Mouse (Mus musculus): Measurements from ENCODE around the gene Gtsf1l. TPM values are rescaled to one million over a fixed set of nuclear protein-coding genes. Genes with fewer than 3 reads are reported as not detected.

Gene Gtsf1l
- polyA plus RNA-seq, 1 experiment = not detected

DNA sequence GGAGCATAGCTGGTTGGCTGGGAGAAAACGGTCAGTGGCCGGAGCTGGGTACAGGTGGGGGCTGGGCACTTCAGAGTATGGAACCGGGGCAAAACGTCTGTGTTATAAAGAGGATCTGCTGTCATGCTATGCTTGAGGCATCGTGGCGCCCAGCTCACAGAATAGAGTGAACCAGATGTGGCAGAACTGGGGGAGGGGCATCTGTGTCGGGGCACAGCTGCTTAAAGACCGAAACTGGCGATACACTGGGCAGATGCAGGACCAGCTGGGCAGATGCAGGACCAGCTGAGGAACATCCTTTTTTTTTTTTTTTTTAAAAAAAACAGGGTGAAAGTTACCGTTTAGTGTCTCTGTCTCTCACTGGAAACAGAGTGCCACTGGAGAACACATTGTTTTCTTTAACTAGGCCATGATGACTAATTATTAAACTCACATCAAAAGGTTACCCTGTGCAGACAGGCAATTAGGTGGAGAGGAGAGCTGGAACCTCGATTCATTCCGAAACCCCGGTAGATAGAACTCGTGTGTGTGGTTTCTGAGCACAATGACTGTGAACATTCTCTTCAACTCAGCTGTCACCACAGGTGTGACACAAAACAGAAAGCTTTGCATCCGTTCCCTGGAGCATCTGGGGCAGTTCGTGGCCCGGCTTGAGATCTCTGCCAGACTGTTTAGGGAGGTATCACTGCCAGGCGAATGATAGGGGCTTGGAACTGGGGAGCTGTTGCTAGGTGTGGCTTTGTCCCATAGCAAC, 15.4 kb upstream of the Gtsf1l start:
- H3K27me3 ChIP-seq (ENCODE audit: control insufficient read depth, insufficient read depth, low read length) = no peaks in the 10 kb centered on the region
- H3K27ac ChIP-seq (ENCODE audit: control insufficient read depth, insufficient read depth, low read length) = no peak overlapping the region; the same call in 1 of the 2 replicates
- peaks cover 23% of the 10 kb centered on the region for H3K4me1 ChIP-seq (replicated peaks; ENCODE audit: control insufficient read depth, insufficient read depth, low read length)
- DNase-seq = peak; percentile 68
- no peaks in the 10 kb centered on the region for H3K36me3 ChIP-seq (ENCODE audit: control insufficient read depth, insufficient read depth, low read length)
- 20% methylated on average over 18 of the region's 18 CpGs for WGBS
- TF ChIP-seq CTCF (IDR thresholded peaks at IDR 0.05; ENCODE audit: borderline replicate concordance, control insufficient read depth, extremely low read depth, insufficient read depth, low read length, poor library complexity) (no peak), POLR2A (IDR thresholded peaks at IDR 0.05; ENCODE audit: control insufficient read depth, extremely low read depth, insufficient read depth, low read length, poor library complexity) (no peak)
- H3K4me3 ChIP-seq (ENCODE audit: control insufficient read depth, insufficient read depth, low read length) = no peak overlapping the region

- DNase-seq = no peak
Measured at GRCm38 (mm10) chr2:163102216-163102615, 14.6 kb upstream of the Gtsf1l start.

GRCm38 (mm10) chr2:163101646-163102203, 14.1 kb upstream of the Gtsf1l start:
- no peak overlapping the region for H3K27ac ChIP-seq (ENCODE audit: control insufficient read depth, insufficient read depth, low read length)
- no peak overlapping the region for H3K4me3 ChIP-seq (ENCODE audit: control insufficient read depth, insufficient read depth, low read length)
- peaks cover 23% of the 10 kb centered on the region for H3K4me1 ChIP-seq (replicated peaks; ENCODE audit: control insufficient read depth, insufficient read depth, low read length)
- H3K36me3 ChIP-seq (ENCODE audit: control insufficient read depth, insufficient read depth, low read length) = no peaks in the 10 kb centered on the region
- H3K27me3 ChIP-seq (ENCODE audit: control insufficient read depth, insufficient read depth, low read length) = no peaks in the 10 kb centered on the region
- WGBS = 15% methylated on average over 10 of the region's 10 CpGs
- peak; percentile 76 for DNase-seq
- no peak for TF ChIP-seq POLR2A (IDR thresholded peaks at IDR 0.05; ENCODE audit: control insufficient read depth, extremely low read depth, insufficient read depth, low read length, poor library complexity)
- TF ChIP-seq CTCF (IDR thresholded peaks at IDR 0.05; ENCODE audit: borderline replicate concordance, control insufficient read depth, extremely low read depth, insufficient read depth, low read length, poor library complexity) = peak; percentile 88

More at GRCm38 (mm10) chr2:163102216-163102615, 14.6 kb upstream of the Gtsf1l start:
- Histone ChIP-seq H3K36me3 (ENCODE audit: control insufficient read depth, insufficient read depth, low read length) (no peaks in the 10 kb centered on the region), H3K4me3 (ENCODE audit: control insufficient read depth, insufficient read depth, low read length) (no peak overlapping the region), H3K4me1 (replicated peaks; ENCODE audit: control insufficient read depth, insufficient read depth, low read length) (peaks cover 23% of the 10 kb centered on the region), H3K27me3 (ENCODE audit: control insufficient read depth, insufficient read depth, low read length) (no peaks in the 10 kb centered on the region), H3K27ac (ENCODE audit: control insufficient read depth, insufficient read depth, low read length) (no peak overlapping the region)
- WGBS = 69% methylated on average over 7 of the region's 7 CpGs
- no peak for TF ChIP-seq CTCF (IDR thresholded peaks at IDR 0.05; ENCODE audit: borderline replicate concordance, control insufficient read depth, extremely low read depth, insufficient read depth, low read length, poor library complexity)
- TF ChIP-seq POLR2A (IDR thresholded peaks at IDR 0.05; ENCODE audit: control insufficient read depth, extremely low read depth, insufficient read depth, low read length, poor library complexity) = no peak

- WGBS = 62% methylated on average over 5 of the region's 5 CpGs
- no peak for DNase-seq
- Histone ChIP-seq H3K4me3 (ENCODE audit: control insufficient read depth, insufficient read depth, low read length) (no peak overlapping the region), H3K27me3 (ENCODE audit: control insufficient read depth, insufficient read depth, low read length) (no peaks in the 10 kb centered on the region), H3K36me3 (ENCODE audit: control insufficient read depth, insufficient read depth, low read length) (no peaks in the 10 kb centered on the region), H3K4me1 (replicated peaks; ENCODE audit: control insufficient read depth, insufficient read depth, low read length) (peaks cover 23% of the 10 kb centered on the region), H3K27ac (ENCODE audit: control insufficient read depth, insufficient read depth, low read length) (no peak overlapping the region)
- TF ChIP-seq CTCF (IDR thresholded peaks at IDR 0.05; ENCODE audit: borderline replicate concordance, control insufficient read depth, extremely low read depth, insufficient read depth, low read length, poor library complexity) = no peak
- TF ChIP-seq POLR2A (IDR thresholded peaks at IDR 0.05; ENCODE audit: control insufficient read depth, extremely low read depth, insufficient read depth, low read length, poor library complexity) = no peak
Measured at GRCm38 (mm10) chr2:163100551-163100950, 12.9 kb upstream of the Gtsf1l start.

GRCm38 (mm10) chr2:163099919-163100318, 12.3 kb upstream of the Gtsf1l start:
- Histone ChIP-seq H3K4me1 (replicated peaks; ENCODE audit: control insufficient read depth, insufficient read depth, low read length) (peaks cover 23% of the 10 kb centered on the region), H3K4me3 (ENCODE audit: control insufficient read depth, insufficient read depth, low read length) (no peak overlapping the region), H3K27me3 (ENCODE audit: control insufficient read depth, insufficient read depth, low read length) (no peaks in the 10 kb centered on the region), H3K27ac (ENCODE audit: control insufficient read depth, insufficient read depth, low read length) (no peak overlapping the region), H3K36me3 (ENCODE audit: control insufficient read depth, insufficient read depth, low read length) (no peaks in the 10 kb centered on the region)
- DNase-seq = no peak
- WGBS = 29% methylated on average over 8 of the region's 8 CpGs
- TF ChIP-seq POLR2A (IDR thresholded peaks at IDR 0.05; ENCODE audit: control insufficient read depth, extremely low read depth, insufficient read depth, low read length, poor library complexity) (no peak), CTCF (IDR thresholded peaks at IDR 0.05; ENCODE audit: borderline replicate concordance, control insufficient read depth, extremely low read depth, insufficient read depth, low read length, poor library complexity) (no peak)

DNA sequence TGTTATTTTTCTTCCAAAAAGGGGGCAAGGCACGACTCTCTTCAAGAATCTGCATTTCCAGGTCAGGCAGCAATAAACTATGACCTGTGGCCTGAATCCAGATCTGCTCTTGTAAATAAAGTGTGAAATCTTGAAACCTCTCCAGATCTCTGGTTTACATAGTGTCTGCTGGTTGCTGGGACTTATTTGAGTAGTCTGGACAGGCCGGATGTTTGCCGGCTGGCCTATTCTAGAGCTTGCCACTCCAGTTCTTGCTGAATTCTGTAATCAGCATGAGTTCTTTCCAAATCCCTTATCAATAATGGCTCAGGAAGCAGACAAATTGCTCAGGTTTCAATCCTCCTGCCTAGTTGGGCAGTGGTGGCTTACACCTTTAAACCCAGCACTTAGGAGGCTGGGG, 8.1 kb upstream of the Gtsf1l start:
- 94% methylated on average over 3 of the region's 3 CpGs for WGBS

More for the DNA sequence above, 8.1 kb upstream of the Gtsf1l start:
- Histone ChIP-seq H3K27me3 (ENCODE audit: control insufficient read depth, insufficient read depth, low read length) (no peaks in the 10 kb centered on the region), H3K27ac (ENCODE audit: control insufficient read depth, insufficient read depth, low read length) (no peak overlapping the region), H3K4me1 (replicated peaks; ENCODE audit: control insufficient read depth, insufficient read depth, low read length) (no peaks in the 10 kb centered on the region), H3K36me3 (ENCODE audit: control insufficient read depth, insufficient read depth, low read length) (no peaks in the 10 kb centered on the region), H3K4me3 (ENCODE audit: control insufficient read depth, insufficient read depth, low read length) (no peak overlapping the region)
- no peak for DNase-seq
- TF ChIP-seq CTCF (IDR thresholded peaks at IDR 0.05; ENCODE audit: borderline replicate concordance, control insufficient read depth, extremely low read depth, insufficient read depth, low read length, poor library complexity) (no peak), POLR2A (IDR thresholded peaks at IDR 0.05; ENCODE audit: control insufficient read depth, extremely low read depth, insufficient read depth, low read length, poor library complexity) (no peak)

Measured in thymus, adult 2 months (tissue).